Mouse (Mus musculus) spleen, adult 2 months (tissue): ENCODE data around the gene Mpnd. TPM values are rescaled to one million over a fixed set of nuclear protein-coding genes. Genes with fewer than 3 reads are reported as not detected.

ENCODE experiments used
- DNase-seq, 2 experiments: peaks; one replicate each; pipeline versions ENCODE4 v3.0.0 to v3.0.0-alpha.2; 2012 to 2021; ENCODE audit warnings: low spot score in 2 of 2, low read depth in 1 of 2
- H3K27ac ChIP-seq: fragments of 200-500 bp; 2 replicates; pipeline ENCODE4 v1.5.1; 2012; ENCODE audit warnings: low read length, inconsistent platforms; ENCODE audit not compliant: insufficient read depth
- H3K27me3 ChIP-seq: fragments of 200-500 bp; 2 replicates; pipeline ENCODE4 v1.6.1; 2012; ENCODE audit warnings: mild to moderate bottlenecking, moderate library complexity, low read length, inconsistent platforms; ENCODE audit not compliant: control insufficient read depth, insufficient read depth
- H3K36me3 ChIP-seq: fragments of 200-500 bp; 2 replicates; pipeline ENCODE4 v1.6.1; 2012; ENCODE audit warnings: mild to moderate bottlenecking, low read length, inconsistent platforms; ENCODE audit not compliant: control insufficient read depth, insufficient read depth
- H3K4me1 ChIP-seq: fragments of 200-500 bp; 2 replicates; pipeline ENCODE4 v1.6.1; 2011; ENCODE audit warnings: inconsistent platforms; ENCODE audit not compliant: control insufficient read depth, insufficient read depth, insufficient read length
- H3K4me3 ChIP-seq: fragments of 200-500 bp; 2 replicates; pipeline ENCODE4 v1.5.1; 2011; ENCODE audit warnings: mild to moderate bottlenecking, inconsistent platforms; ENCODE audit not compliant: insufficient read depth, insufficient read length; ENCODE audit errors: extremely low read depth
- CTCF ChIP-seq: fragments of 200-500 bp; IDR thresholded peaks from 2 replicates; pipeline ENCODE4 v1.5.1; 2011; ENCODE audit warnings: mild to moderate bottlenecking, inconsistent platforms; ENCODE audit not compliant: insufficient read depth, insufficient read length, insufficient replicate concordance; ENCODE audit errors: extremely low read depth
- POLR2A ChIP-seq: fragments of 200-500 bp; IDR thresholded peaks from 2 replicates; pipeline ENCODE4 v1.6.1; 2011; ENCODE audit warnings: low read depth, low read length, inconsistent platforms
- WGBS: fragments of 180-500 bp; shearing (Covaris S2); methylation state at CpG from one replicate; pipeline ENCODE4 v1.1.7; 2018; 5-methylcytosine and 5-hydroxymethylcytosine counted together
- polyA plus RNA-seq: library from polyadenylated mRNA; depleted of rRNA; stranded (reverse); fragments of >200 nt; gene quantifications from 2 replicates; pipeline ENCODE4 v1.2.3, GENCODE M21; 2012

Gene Mpnd
- polyA plus RNA-seq, 1 experiment, result 76.7 TPM

GRCm38 (mm10) chr17:55958918-55959728 is 46.4 kb upstream of the Mpnd start, which contains the start of gene Yju2:
Gene Yju2 (plus strand): TSS chr17:55959099.
- Histone ChIP-seq H3K27ac (peak within 1 kb of the TSS; percentile 95), H3K4me1 (peaks cover 6% of the 10 kb centered on the region; the same call in 1 of the 2 replicates), H3K36me3 (peaks cover 6% of the 10 kb centered on the region; the same call in 1 of the 2 replicates), H3K4me3 (peak within 1 kb of the TSS; percentile 95), H3K27me3 (no peaks in the 10 kb centered on the region)
- DNase-seq, result peak; percentile 85 to 95
- WGBS, result under 1% methylated on average over 46 of the region's 46 CpGs
- TF ChIP-seq CTCF (no peak), POLR2A (peak; percentile 39)

- no peak for DNase-seq
- H3K4me3 ChIP-seq, result no peak overlapping the region
- H3K27me3 ChIP-seq, result no peaks in the 10 kb centered on the region
- 77% methylated on average over 10 of the region's 10 CpGs for WGBS
- no peak overlapping the region for H3K27ac ChIP-seq
- H3K4me1 ChIP-seq, result peaks cover 5% of the 10 kb centered on the region; the same call in 1 of the 2 replicates
- TF ChIP-seq CTCF, result no peak
- no peak for TF ChIP-seq POLR2A
- peaks cover 12% of the 10 kb centered on the region for H3K36me3 ChIP-seq
Measured at GRCm38 (mm10) chr17:55959946-55960740, 45.4 kb upstream of the Mpnd start.

- Histone ChIP-seq H3K36me3 (peaks cover 16% of the 10 kb centered on the region), H3K27me3 (no peaks in the 10 kb centered on the region), H3K4me3 (no peak overlapping the region), H3K27ac (no peak overlapping the region), H3K4me1 (peaks cover 5% of the 10 kb centered on the region; the same call in 1 of the 2 replicates)
- no peak for DNase-seq
- TF ChIP-seq POLR2A, result no peak
- TF ChIP-seq CTCF, result no peak
Measured at GRCm38 (mm10) chr17:55960791-55961190, 44.7 kb upstream of the Mpnd start.

DNA sequence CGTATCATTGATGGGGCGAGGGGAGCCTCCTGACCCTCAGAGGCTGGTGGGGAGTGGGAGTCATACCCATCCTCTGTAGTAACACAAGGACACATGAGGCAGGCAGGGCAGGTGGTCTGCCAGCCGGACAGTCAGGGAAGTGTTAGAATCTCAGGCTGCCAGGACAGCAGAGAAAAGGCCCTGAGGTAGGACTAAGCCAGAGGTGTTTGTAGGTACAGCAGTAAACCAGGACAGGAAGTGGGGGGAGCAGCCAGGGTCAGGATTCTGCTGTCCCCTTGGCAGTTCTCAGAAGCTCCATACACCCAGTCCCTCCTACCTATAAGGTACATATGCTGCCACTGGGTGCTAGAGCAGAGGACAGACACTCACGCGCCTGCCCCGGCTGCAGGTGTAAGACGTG is 43.9 kb upstream of the Mpnd start:
- H3K4me1 ChIP-seq, result peaks cover 5% of the 10 kb centered on the region; the same call in 1 of the 2 replicates
- H3K27ac ChIP-seq, result no peak overlapping the region
- peaks cover 23% of the 10 kb centered on the region for H3K36me3 ChIP-seq
- TF ChIP-seq POLR2A (no peak), CTCF (no peak)
- no peak for DNase-seq
- no peaks in the 10 kb centered on the region for H3K27me3 ChIP-seq
- H3K4me3 ChIP-seq, result no peak overlapping the region
- 87% methylated on average over 7 of the region's 7 CpGs for WGBS

- Histone ChIP-seq H3K36me3 (peaks cover 31% of the 10 kb centered on the region), H3K27ac (no peak overlapping the region), H3K27me3 (no peaks in the 10 kb centered on the region), H3K4me3 (no peak overlapping the region), H3K4me1 (peaks cover 5% of the 10 kb centered on the region; the same call in 1 of the 2 replicates)
- no peak for DNase-seq
- TF ChIP-seq POLR2A (no peak), CTCF (no peak)
- 80% methylated on average over 14 of the region's 14 CpGs for WGBS
Measured at GRCm38 (mm10) chr17:55963171-55963570, 42.3 kb upstream of the Mpnd start.

- WGBS, result 94% methylated on average over 10 of the region's 10 CpGs
- TF ChIP-seq POLR2A (no peak), CTCF (no peak)
- no peak overlapping the region for H3K4me3 ChIP-seq
- H3K36me3 ChIP-seq, result peaks cover 31% of the 10 kb centered on the region
- no peak overlapping the region for H3K27ac ChIP-seq
- H3K27me3 ChIP-seq, result no peaks in the 10 kb centered on the region
- DNase-seq, result no peak
- peaks cover 2% of the 10 kb centered on the region; the same call in 1 of the 2 replicates for H3K4me1 ChIP-seq
Measured at GRCm38 (mm10) chr17:55964496-55964895, 41.0 kb upstream of the Mpnd start.

- DNase-seq, result no peak
- H3K27ac ChIP-seq, result no peak overlapping the region
- TF ChIP-seq POLR2A (no peak), CTCF (no peak)
- peaks cover under 1% of the 10 kb centered on the region for H3K27me3 ChIP-seq
- WGBS, result 78% methylated on average over 9 of the region's 9 CpGs
- peaks cover 31% of the 10 kb centered on the region for H3K36me3 ChIP-seq
- no peaks in the 10 kb centered on the region; the same call in 1 of the 2 replicates for H3K4me1 ChIP-seq
- no peak overlapping the region for H3K4me3 ChIP-seq
Measured at GRCm38 (mm10) chr17:55964996-55965395, 40.5 kb upstream of the Mpnd start.
